Mouse (Mus musculus) retina, adult 2 months (tissue): ENCODE results near the gene Ttc21a.

ENCODE experiments used
- DNase-seq: peaks from one replicate; pipeline ENCODE4 v3.0.0-alpha.2; 2012; ENCODE audit warnings: low read depth, low spot score

Ttc21a gene

GRCm38 (mm10) chr9:119975286-119975685, 37.9 kb downstream of the Ttc21a start:
- DNase-seq, result no peak

GRCm38 (mm10) chr9:119976704-119977556, 39.5 kb downstream of the Ttc21a start:
- no peak for DNase-seq

GRCm38 (mm10) chr9:119977557-119978060, 40.2 kb downstream of the Ttc21a start:
- DNase-seq, result no peak

- no peak for DNase-seq
These were observed 40.9 kb downstream of the Ttc21a start for GRCm38 (mm10) chr9:119978151-119978810.

GRCm38 (mm10) chr9:119978811-119979441, 41.5 kb downstream of the Ttc21a start:
- no peak for DNase-seq

- no peak for DNase-seq
These were observed 42.3 kb downstream of the Ttc21a start for GRCm38 (mm10) chr9:119979749-119980148.

GRCm38 (mm10) chr9:119980770-119981182, 43.4 kb downstream of the Ttc21a start:
- no peak for DNase-seq

GRCm38 (mm10) chr9:119981183-119982179, 44.1 kb downstream of the Ttc21a start:
- no peak for DNase-seq

GRCm38 (mm10) chr9:119982241-119982811, 44.9 kb downstream of the Ttc21a start:
- no peak for DNase-seq

GRCm38 (mm10) chr9:119982956-119983551, 45.6 kb downstream of the Ttc21a start:
- no peak for DNase-seq

GRCm38 (mm10) chr9:119983585-119984535, 46.5 kb downstream of the Ttc21a start:
- peak; percentile 37 for DNase-seq

- no peak for DNase-seq
These were observed 47.2 kb downstream of the Ttc21a start, which contains the start of gene Csrnp1 for GRCm38 (mm10) chr9:119984536-119985011. Gene Csrnp1 (minus strand): TSS chr9:119984658.

- no peak for DNase-seq
These were observed 48.6 kb downstream of the Ttc21a start for GRCm38 (mm10) chr9:119985881-119986574.

- DNase-seq, result no peak
These were observed 50.9 kb downstream of the Ttc21a start for GRCm38 (mm10) chr9:119988304-119988703.

- DNase-seq, result no peak
These were observed 53.9 kb downstream of the Ttc21a start for GRCm38 (mm10) chr9:119991310-119991709.

- no peak for DNase-seq
These were observed 55.9 kb downstream of the Ttc21a start for GRCm38 (mm10) chr9:119993092-119993844.

- DNase-seq, result no peak
These were observed 56.8 kb downstream of the Ttc21a start for GRCm38 (mm10) chr9:119994207-119994606.
